Comparison of ENCODE assay signal across 19 mouse cellular contexts in genomic region chr12:79353356-79353755, GRCm38 (mm10). TPM values are rescaled to one million over a fixed set of nuclear protein-coding genes. Genes with fewer than 3 reads are reported as not detected.
DNase-seq lines count a peak whose midpoint lies in the region; ATAC-seq and TF ChIP-seq lines count a peak whose summit lies in the region.
"Had no signal": no experiment of that assay in that cellular context is flagged by ENCODE, and none has a peak within 500 bp of the region (broad histone marks: within the 10 kb centered on the region; RNA-seq: fewer than 3 reads in every experiment).

No protein-coding gene starts in this region.

- DNase-seq in heart, adult 11 months: peak; percentile 87
- no peak for DNase-seq in heart, adult 18-20 months
- DNase-seq in hindbrain, embryonic 10.5 days (ENCODE audit: low spot score): no peak
- DNase-seq in limb, embryonic 10.5 days (ENCODE audit: low spot score): no peak
- no peak for DNase-seq in embryo, embryonic 10.5 days (ENCODE audit: low spot score)
- DNase-seq: cerebellum, adult 8-10 months; kidney, adult 9 months; lung, postnatal 4 days; right cerebral cortex, postnatal 25 days; thymus, adult 18-20 months; thymus, postnatal 4 days had no signal

- no peak overlapping the region for H3ac ChIP-seq in myocyte (ENCODE audit: control insufficient read depth, insufficient read length)

- H3K4me3 ChIP-seq in hindbrain, embryonic 10.5 days: no peak overlapping the region
- no peak overlapping the region for H3K4me3 ChIP-seq in hindbrain, embryonic 12.5 days
- no peak overlapping the region for H3K4me3 ChIP-seq in limb, embryonic 13.5 days
- H3K4me3 ChIP-seq in limb, embryonic 10.5 days: no peak overlapping the region
- H3K4me3 ChIP-seq in myocyte: no peak overlapping the region
- H3K4me3 ChIP-seq: forebrain, embryonic 12.5 days; lung, embryonic 15.5 days had no signal

- no peak overlapping the region for H3K4me2 ChIP-seq in hindbrain, embryonic 12.5 days (replicated peaks)
- H3K4me2 ChIP-seq in limb, embryonic 13.5 days (replicated peaks): no peak overlapping the region
- peak overlapping the region; percentile 76 for H3K4me2 ChIP-seq in myocyte (ENCODE audit: low read depth)
- H3K4me2 ChIP-seq: forebrain, embryonic 12.5 days; heart, embryonic 11.5 days; lung, embryonic 15.5 days; midbrain, embryonic 11.5 days had no signal

- H3K9ac ChIP-seq in hindbrain, embryonic 12.5 days: no peak overlapping the region
- no peak overlapping the region for H3K9ac ChIP-seq in limb, embryonic 13.5 days
- H3K9ac ChIP-seq: forebrain, embryonic 12.5 days; liver, embryonic 14.5 days; lung, embryonic 15.5 days had no signal

- H3K36me3 ChIP-seq in hindbrain, embryonic 10.5 days: no peaks in the 10 kb centered on the region
- no peaks in the 10 kb centered on the region for H3K36me3 ChIP-seq in hindbrain, embryonic 12.5 days
- no peaks in the 10 kb centered on the region for H3K36me3 ChIP-seq in limb, embryonic 13.5 days
- no peaks in the 10 kb centered on the region for H3K36me3 ChIP-seq in limb, embryonic 10.5 days
- no peaks in the 10 kb centered on the region for H3K36me3 ChIP-seq in myocyte (ENCODE audit: control insufficient read depth, insufficient read depth)
- H3K36me3 ChIP-seq: forebrain, embryonic 12.5 days; lung, embryonic 15.5 days had no signal

- 0 out of 2 replicates have a peak overlapping the region, but pooled peaks have one; percentile 2 for H3K27ac ChIP-seq in hindbrain, embryonic 10.5 days
- H3K27ac ChIP-seq in hindbrain, embryonic 12.5 days: no peak overlapping the region; the same call in 1 of the 2 replicates
- H3K27ac ChIP-seq in limb, embryonic 13.5 days: 0 out of 2 replicates have a peak overlapping the region, but pooled peaks have one; percentile 55
- no peak overlapping the region for H3K27ac ChIP-seq in limb, embryonic 10.5 days
- H3K27ac ChIP-seq: liver, embryonic 14.5 days had no signal

- no peaks in the 10 kb centered on the region for H3K9me3 ChIP-seq in hindbrain, embryonic 10.5 days
- no peaks in the 10 kb centered on the region for H3K9me3 ChIP-seq in hindbrain, embryonic 12.5 days (replicated peaks)
- no peaks in the 10 kb centered on the region for H3K9me3 ChIP-seq in limb, embryonic 13.5 days
- H3K9me3 ChIP-seq in limb, embryonic 10.5 days (replicated peaks): no peaks in the 10 kb centered on the region
- H3K9me3 ChIP-seq: forebrain, embryonic 12.5 days; lung, embryonic 15.5 days had no signal

- TF ChIP-seq POLR2A in myocyte (IDR thresholded peaks at IDR 0.05; ENCODE audit: insufficient read length, low read depth): no peak

- no peak for ATAC-seq in hindbrain, embryonic 12.5 days (ENCODE audit: low FRiP score)
- no peak for ATAC-seq in limb, embryonic 13.5 days (ENCODE audit: low FRiP score, low read depth)

- H3K27me3 ChIP-seq in hindbrain, embryonic 10.5 days (ENCODE audit: insufficient read depth, poor library complexity, severe bottlenecking): no peaks in the 10 kb centered on the region
- no peaks in the 10 kb centered on the region for H3K27me3 ChIP-seq in hindbrain, embryonic 12.5 days
- H3K27me3 ChIP-seq in limb, embryonic 13.5 days: no peaks in the 10 kb centered on the region
- no peaks in the 10 kb centered on the region for H3K27me3 ChIP-seq in limb, embryonic 10.5 days (ENCODE audit: low read depth, poor library complexity, severe bottlenecking)
- no peaks in the 10 kb centered on the region for H3K27me3 ChIP-seq in myocyte (ENCODE audit: control insufficient read depth, insufficient read depth, insufficient read length)
- H3K27me3 ChIP-seq: forebrain, embryonic 12.5 days; lung, embryonic 15.5 days had no signal

- H3K79me2 ChIP-seq in myocyte (ENCODE audit: control insufficient read depth, insufficient read depth): no peaks in the 10 kb centered on the region

- H3K4me1 ChIP-seq in hindbrain, embryonic 10.5 days (replicated peaks): peaks cover 14% of the 10 kb centered on the region
- no peaks in the 10 kb centered on the region; the same call in 1 of the 2 replicates for H3K4me1 ChIP-seq in hindbrain, embryonic 12.5 days
- H3K4me1 ChIP-seq in limb, embryonic 13.5 days: peaks cover 31% of the 10 kb centered on the region; the same call in 1 of the 2 replicates
- H3K4me1 ChIP-seq in limb, embryonic 10.5 days: peaks cover 12% of the 10 kb centered on the region

- 81% methylated on average over 5 of the region's 5 CpGs for WGBS in hindbrain, embryonic 10.5 days
- WGBS in hindbrain, embryonic 12.5 days: 69% methylated on average over 5 of the region's 5 CpGs
- 74% methylated on average over 5 of the region's 5 CpGs for WGBS in limb, embryonic 13.5 days
- 77% methylated on average over 5 of the region's 5 CpGs for WGBS in limb, embryonic 10.5 days

TF ChIP-seq in myocyte, 11 proteins besides CTCF, POLR2A, EP300 and RAD21:
- TF ChIP-seq E2F4 (IDR thresholded peaks at IDR 0.05; ENCODE audit: insufficient read depth) (no peak), MYOG (IDR thresholded peaks at IDR 0.05; ENCODE audit: control insufficient read depth in 1 of 3, insufficient read depth in 1 of 3, insufficient read length in 2 of 3, low read depth in 2 of 3) (peak in 1 of 3 experiments; percentile 20), MYOD1 (IDR thresholded peaks at IDR 0.05; ENCODE audit: control insufficient read depth in 1 of 3, insufficient read length in 2 of 3, low read depth in 2 of 3) (peak in 1 of 3 experiments; percentile 51)

RNA-seq across cellular contexts. Expression of gene Rad51b, which starts 56.3 kb away (rescaled TPM):
- total RNA-seq in heart, adult 18-20 months (2021): under 1 TPM; 0.62 to 0.64 TPM
- polyA plus RNA-seq in hindbrain, embryonic 10.5 days (2016; fragmentation: Nextera tagmentation; extraction: Ambion mirVana): 6.6 and 7.9 TPM in 2 replicates
- 4.3 and 5.2 TPM in 2 replicates for polyA plus RNA-seq in hindbrain, embryonic 12.5 days (2016; fragmentation: Nextera tagmentation; extraction: Ambion mirVana)
- polyA plus RNA-seq in limb, embryonic 13.5 days (2015; fragmentation: Nextera tagmentation; extraction: Ambion mirVana): 6.3 and 7.6 TPM in 2 replicates
- polyA plus RNA-seq in limb, embryonic 10.5 days (2016; fragmentation: Nextera tagmentation; extraction: Ambion mirVana): 6.0 and 7.4 TPM in 2 replicates
- 1.8 TPM for polyA plus RNA-seq in myocyte (2012; fragmentation: generic; extraction: Trizol)

RNA-seq across cellular contexts. Expression of gene Zfyve26, which starts 57.3 kb away (rescaled TPM):
- total RNA-seq in heart, adult 18-20 months (2021): 10 to 100 TPM; 13.5 to 14.3 TPM
- 11.8 and 15.9 TPM in 2 replicates for polyA plus RNA-seq in hindbrain, embryonic 10.5 days (2016; fragmentation: Nextera tagmentation; extraction: Ambion mirVana)
- 15.0 and 15.8 TPM in 2 replicates for polyA plus RNA-seq in hindbrain, embryonic 12.5 days (2016; fragmentation: Nextera tagmentation; extraction: Ambion mirVana)
- polyA plus RNA-seq in limb, embryonic 13.5 days (2015; fragmentation: Nextera tagmentation; extraction: Ambion mirVana): 12.8 and 14.2 TPM in 2 replicates
- polyA plus RNA-seq in limb, embryonic 10.5 days (2016; fragmentation: Nextera tagmentation; extraction: Ambion mirVana): 14.5 and 18.2 TPM in 2 replicates
- polyA plus RNA-seq in myocyte (2012; fragmentation: generic; extraction: Trizol): 9.9 TPM

Comparison
In these comparisons a context has a peak if more than half of its experiments do, and no peak if none do; other contexts are left out.
1. H3K27ac ChIP-seq: peak in hindbrain, embryonic 10.5 days (single experiment) and limb, embryonic 13.5 days (single experiment); none in hindbrain, embryonic 12.5 days (single experiment) and limb, embryonic 10.5 days (single experiment).